Mouse (Mus musculus): Measurements from ENCODE around the gene Mup14. TPM values are rescaled to one million over a fixed set of nuclear protein-coding genes. Genes with fewer than 3 reads are reported as not detected.

Mup14 gene
- not detected in 2 replicates for polyA plus RNA-seq (2012; rRNA removed)

DNA sequence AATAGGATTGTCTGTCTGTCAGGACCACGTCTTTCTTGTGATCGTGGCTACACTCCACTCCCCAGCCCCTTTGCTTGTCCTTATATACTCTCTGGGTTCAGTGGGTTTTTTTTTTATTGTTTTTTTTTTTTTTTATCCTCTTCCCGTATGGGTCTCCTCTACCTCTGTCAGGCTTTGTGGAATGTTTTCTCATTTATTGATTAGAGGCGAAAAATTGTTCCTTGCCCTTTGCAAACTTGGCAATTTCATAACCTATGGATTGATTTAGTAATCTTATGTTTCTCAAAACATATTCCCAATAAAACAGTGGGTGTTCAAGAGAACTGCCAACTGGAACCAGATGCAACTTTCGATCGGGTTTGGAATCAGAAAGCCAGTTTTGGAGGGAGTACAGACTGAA, at the start of gene Mup14:
Mup14 (minus strand) TSS at position 101 of the 400 bp plus-strand sequence.

Other genes starting within 250 kb of the Mup14 start
- not detected in 2 replicates for gene Mup13, start 75.7 kb downstream of the Mup14 start, polyA plus RNA-seq (2012; rRNA removed)
- not detected in 2 replicates for gene Mup15, start 135.7 kb upstream of the Mup14 start, polyA plus RNA-seq (2012; rRNA removed)
- gene Mup16, start 215.5 kb upstream of the Mup14 start, polyA plus RNA-seq (2012; rRNA removed) = not detected in 2 replicates